Mouse (Mus musculus): ENCODE measurements around the gene Sncg. TPM values are rescaled to one million over a fixed set of nuclear protein-coding genes. Genes with fewer than 3 reads are reported as not detected.

Sncg gene
- not detected for polyA plus RNA-seq (2014; fragmentation: Illumina TruSeq; extraction: RNeasy Lipid Tissue Mini Kit (QIAGEN cat#74804); ENCODE audit: low replicate concordance)

GRCm38 (mm10) chr14:34374577-34374976 is at the start of gene Sncg:
Gene Sncg, minus strand, starts transcription at chr14:34374789.

GRCm38 (mm10) chr14:34375415-34375904 is 871 bp upstream of the Sncg start, which contains the start of gene Mmrn2:
Gene Mmrn2, plus strand, starts transcription at chr14:34375465.

GRCm38 (mm10) chr14:34355301-34355700 is 19.3 kb downstream of the Sncg start, which contains the start of gene Fam25c:
Gene Fam25c, minus strand, starts transcription at chr14:34355433.

Other genes with a start within 250 kb of the Sncg start
- not detected for gene Npy4r, start 222.3 kb downstream of the Sncg start, polyA plus RNA-seq (2014; fragmentation: Illumina TruSeq; extraction: RNeasy Lipid Tissue Mini Kit (QIAGEN cat#74804); ENCODE audit: low replicate concordance)
- gene Gprin2, start 173.1 kb downstream of the Sncg start, polyA plus RNA-seq (2014; fragmentation: Illumina TruSeq; extraction: RNeasy Lipid Tissue Mini Kit (QIAGEN cat#74804); ENCODE audit: low replicate concordance), result 0.04 TPM
- 0.48 TPM for gene Syt15, start 155.2 kb downstream of the Sncg start, polyA plus RNA-seq (2014; fragmentation: Illumina TruSeq; extraction: RNeasy Lipid Tissue Mini Kit (QIAGEN cat#74804); ENCODE audit: low replicate concordance)
- gene Shld2, start 64.3 kb downstream of the Sncg start, polyA plus RNA-seq (2014; fragmentation: Illumina TruSeq; extraction: RNeasy Lipid Tissue Mini Kit (QIAGEN cat#74804); ENCODE audit: low replicate concordance), result 5.9 TPM
- 339 TPM for gene Glud1, start 64.1 kb downstream of the Sncg start, polyA plus RNA-seq (2014; fragmentation: Illumina TruSeq; extraction: RNeasy Lipid Tissue Mini Kit (QIAGEN cat#74804); ENCODE audit: low replicate concordance)
- not detected for gene Fam25c, start 19.4 kb downstream of the Sncg start, polyA plus RNA-seq (2014; fragmentation: Illumina TruSeq; extraction: RNeasy Lipid Tissue Mini Kit (QIAGEN cat#74804); ENCODE audit: low replicate concordance)
- 2.5 TPM for gene Mmrn2, start 676 bp upstream of the Sncg start, polyA plus RNA-seq (2014; fragmentation: Illumina TruSeq; extraction: RNeasy Lipid Tissue Mini Kit (QIAGEN cat#74804); ENCODE audit: low replicate concordance)
- 137 TPM for gene Bmpr1a, start 128.6 kb upstream of the Sncg start, polyA plus RNA-seq (2014; fragmentation: Illumina TruSeq; extraction: RNeasy Lipid Tissue Mini Kit (QIAGEN cat#74804); ENCODE audit: low replicate concordance)
- not detected for gene 9230112D13Rik, start 148.0 kb upstream of the Sncg start, polyA plus RNA-seq (2014; fragmentation: Illumina TruSeq; extraction: RNeasy Lipid Tissue Mini Kit (QIAGEN cat#74804); ENCODE audit: low replicate concordance)
- 53.5 TPM for gene Ldb3, start 213.9 kb upstream of the Sncg start, polyA plus RNA-seq (2014; fragmentation: Illumina TruSeq; extraction: RNeasy Lipid Tissue Mini Kit (QIAGEN cat#74804); ENCODE audit: low replicate concordance)
- gene Opn4, start 225.4 kb upstream of the Sncg start, polyA plus RNA-seq (2014; fragmentation: Illumina TruSeq; extraction: RNeasy Lipid Tissue Mini Kit (QIAGEN cat#74804); ENCODE audit: low replicate concordance), result not detected